Mouse (Mus musculus): ENCODE measurements around the gene Cfap300. TPM values are rescaled to one million over a fixed set of nuclear protein-coding genes. Genes with fewer than 3 reads are reported as not detected.

Cfap300 gene
- polyA plus RNA-seq, 1 experiment, result 6.8 TPM

GRCm38 (mm10) chr9:8032847-8033246 is 9.8 kb downstream of the Cfap300 start:
- Histone ChIP-seq H3K4me1 (ENCODE audit: control insufficient read depth, insufficient read depth, low read length) (no peaks in the 10 kb centered on the region), H3K27ac (ENCODE audit: insufficient read depth, low read length) (no peak overlapping the region), H3K4me3 (ENCODE audit: insufficient read depth, low read length) (no peak overlapping the region)
- TF ChIP-seq CTCF (IDR thresholded peaks at IDR 0.05; ENCODE audit: extremely low read depth, insufficient read depth, low read length), result no peak
- TF ChIP-seq POLR2A (IDR thresholded peaks at IDR 0.05; ENCODE audit: extremely low read depth, insufficient read depth, low read length), result no peak

DNA sequence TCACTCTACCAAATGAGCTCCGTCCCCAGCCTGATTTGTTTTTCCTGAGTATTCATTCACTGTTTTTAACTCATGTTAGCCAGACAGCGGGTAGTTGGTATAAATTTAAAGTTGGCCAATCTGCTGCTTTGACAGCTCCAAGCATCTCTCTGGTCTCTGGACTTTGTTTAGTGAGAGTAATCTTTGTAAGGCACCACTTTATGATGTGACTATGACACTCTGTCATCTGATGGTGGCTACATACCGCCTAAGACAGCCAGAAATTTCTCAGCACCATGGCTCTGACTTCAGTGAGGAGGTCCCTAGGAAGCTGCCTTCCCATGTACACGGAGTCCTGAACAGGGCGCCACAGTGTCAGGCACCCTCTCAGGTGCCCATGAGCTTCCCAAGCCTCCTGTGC is 24.0 kb downstream of the Cfap300 start:
- Histone ChIP-seq H3K4me3 (ENCODE audit: insufficient read depth, low read length) (no peak overlapping the region), H3K4me1 (ENCODE audit: control insufficient read depth, insufficient read depth, low read length) (no peaks in the 10 kb centered on the region), H3K27ac (ENCODE audit: insufficient read depth, low read length) (no peak overlapping the region)
- TF ChIP-seq CTCF (IDR thresholded peaks at IDR 0.05; ENCODE audit: extremely low read depth, insufficient read depth, low read length) (no peak), POLR2A (IDR thresholded peaks at IDR 0.05; ENCODE audit: extremely low read depth, insufficient read depth, low read length) (no peak)

DNA sequence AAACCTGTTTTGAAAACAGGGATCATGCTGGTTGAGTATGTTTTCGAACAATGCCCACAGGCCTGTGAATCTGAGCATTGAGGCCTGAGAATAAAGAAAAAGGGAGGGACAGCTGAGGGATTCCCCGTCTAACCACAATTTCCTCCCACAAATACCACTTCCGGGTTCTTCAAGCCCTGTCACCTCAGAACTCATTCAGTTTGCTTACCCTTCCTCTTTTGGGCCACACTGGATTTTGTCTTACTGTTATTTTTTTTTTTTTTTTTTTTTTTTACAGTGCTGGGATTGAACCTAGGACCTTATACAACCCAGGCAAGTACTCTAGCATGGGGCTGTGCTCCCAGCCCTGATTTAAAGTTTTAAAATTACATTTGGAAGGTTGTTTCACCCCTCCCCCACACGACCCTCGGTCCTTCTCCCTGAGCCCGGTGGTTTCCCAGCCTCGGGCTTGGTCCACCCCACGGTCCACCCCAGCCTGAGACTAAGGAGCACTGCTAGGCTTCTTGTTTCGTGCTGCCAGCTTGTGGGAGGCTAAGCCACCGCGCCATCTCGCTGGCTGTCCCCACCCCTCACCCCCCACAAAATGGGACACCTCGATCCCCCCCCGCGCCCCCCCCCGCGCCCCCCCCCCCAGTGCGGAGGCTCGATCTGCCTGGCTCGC is 25.2 kb downstream of the Cfap300 start:
- TF ChIP-seq POLR2A (IDR thresholded peaks at IDR 0.05; ENCODE audit: extremely low read depth, insufficient read depth, low read length) (no peak), CTCF (IDR thresholded peaks at IDR 0.05; ENCODE audit: extremely low read depth, insufficient read depth, low read length) (no peak)
- no peaks in the 10 kb centered on the region for H3K4me1 ChIP-seq (ENCODE audit: control insufficient read depth, insufficient read depth, low read length)
- H3K4me3 ChIP-seq (ENCODE audit: insufficient read depth, low read length), result no peak overlapping the region
- no peak overlapping the region for H3K27ac ChIP-seq (ENCODE audit: insufficient read depth, low read length)

DNA sequence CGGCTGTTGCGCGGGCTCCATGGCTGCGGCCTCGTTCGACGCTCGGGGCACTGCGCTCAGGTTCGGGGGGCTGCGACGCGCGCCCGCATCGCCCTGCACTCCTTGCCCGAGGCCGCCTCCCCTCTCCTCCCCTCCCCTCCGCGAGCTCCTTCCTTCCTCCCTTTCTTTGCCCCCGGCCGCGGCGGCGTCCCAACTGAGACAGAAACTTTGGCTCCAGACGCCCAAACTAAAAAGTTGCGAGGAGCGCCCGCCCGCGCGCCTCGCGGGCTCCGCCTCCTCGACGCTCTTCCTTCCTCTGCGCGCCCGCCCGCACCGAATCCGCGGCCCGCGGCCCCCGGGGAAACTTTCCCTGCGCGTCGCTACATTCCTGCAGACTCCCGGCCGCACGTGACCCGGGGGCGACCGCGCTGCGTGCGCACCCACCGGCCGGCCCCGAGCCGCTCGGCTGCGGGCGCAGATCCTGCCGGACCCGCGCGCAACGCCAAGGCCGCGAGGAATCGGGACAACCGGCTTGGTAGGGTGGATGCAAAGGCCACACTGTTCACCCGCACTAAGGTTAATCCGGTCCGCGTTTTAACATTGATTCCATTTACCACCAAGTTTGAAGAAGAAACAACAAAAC is 38.1 kb downstream of the Cfap300 start, which contains the start of gene Yap1:
Gene Yap1 (minus strand): TSS at position 227 of the 622 bp plus-strand sequence.
- peaks cover 1% of the 10 kb centered on the region; the same call in 1 of the 2 replicates for H3K4me1 ChIP-seq (ENCODE audit: control insufficient read depth, insufficient read depth, low read length)
- no peak within 1 kb of the TSS for H3K27ac ChIP-seq (ENCODE audit: insufficient read depth, low read length)
- TF ChIP-seq CTCF (IDR thresholded peaks at IDR 0.05; ENCODE audit: extremely low read depth, insufficient read depth, low read length) (no peak), POLR2A (IDR thresholded peaks at IDR 0.05; ENCODE audit: extremely low read depth, insufficient read depth, low read length) (no peak)
- peak within 1 kb of the TSS; percentile 83 for H3K4me3 ChIP-seq (ENCODE audit: insufficient read depth, low read length)

GRCm38 (mm10) chr9:8003301-8004271 is 39.0 kb downstream of the Cfap300 start:
- peak overlapping the region; percentile 83 for H3K4me3 ChIP-seq (ENCODE audit: insufficient read depth, low read length)
- TF ChIP-seq POLR2A (IDR thresholded peaks at IDR 0.05; ENCODE audit: extremely low read depth, insufficient read depth, low read length), result no peak
- no peak for TF ChIP-seq CTCF (IDR thresholded peaks at IDR 0.05; ENCODE audit: extremely low read depth, insufficient read depth, low read length)
- no peak overlapping the region for H3K27ac ChIP-seq (ENCODE audit: insufficient read depth, low read length)
- peaks cover 1% of the 10 kb centered on the region; the same call in 1 of the 2 replicates for H3K4me1 ChIP-seq (ENCODE audit: control insufficient read depth, insufficient read depth, low read length)

DNA sequence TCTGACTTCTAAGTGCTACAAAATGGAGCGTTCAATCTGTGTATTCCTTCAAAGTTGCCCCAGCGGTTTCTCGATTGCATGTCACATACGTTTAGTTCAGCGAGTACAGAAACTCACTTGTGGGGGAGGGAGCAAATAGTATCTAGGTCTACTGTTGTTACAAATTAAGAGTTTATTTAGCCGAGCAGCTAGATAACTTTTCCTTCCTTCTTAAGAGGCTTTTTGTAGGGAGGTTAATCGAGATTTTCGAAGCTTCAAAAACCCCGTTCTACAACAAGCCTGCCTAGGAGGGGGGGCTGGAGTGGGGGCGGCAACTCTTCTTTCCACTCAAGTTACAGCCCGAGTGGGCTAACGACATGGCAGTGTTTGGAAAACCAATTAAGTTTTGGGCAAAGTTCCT is 39.8 kb downstream of the Cfap300 start:
- Histone ChIP-seq H3K4me1 (ENCODE audit: control insufficient read depth, insufficient read depth, low read length) (peaks cover 1% of the 10 kb centered on the region; the same call in 1 of the 2 replicates), H3K4me3 (ENCODE audit: insufficient read depth, low read length) (peak overlapping the region; percentile 83), H3K27ac (ENCODE audit: insufficient read depth, low read length) (no peak overlapping the region)
- no peak for TF ChIP-seq POLR2A (IDR thresholded peaks at IDR 0.05; ENCODE audit: extremely low read depth, insufficient read depth, low read length)

GRCm38 (mm10) chr9:8001352-8001751 is 41.3 kb downstream of the Cfap300 start:
- no peak for TF ChIP-seq CTCF (IDR thresholded peaks at IDR 0.05; ENCODE audit: extremely low read depth, insufficient read depth, low read length)
- no peak for TF ChIP-seq POLR2A (IDR thresholded peaks at IDR 0.05; ENCODE audit: extremely low read depth, insufficient read depth, low read length)
- Histone ChIP-seq H3K27ac (ENCODE audit: insufficient read depth, low read length) (no peak overlapping the region), H3K4me3 (ENCODE audit: insufficient read depth, low read length) (no peak overlapping the region), H3K4me1 (ENCODE audit: control insufficient read depth, insufficient read depth, low read length) (peaks cover 1% of the 10 kb centered on the region; the same call in 1 of the 2 replicates)

GRCm38 (mm10) chr9:7994275-7994674 is 48.3 kb downstream of the Cfap300 start:
- Histone ChIP-seq H3K27ac (ENCODE audit: insufficient read depth, low read length) (no peak overlapping the region), H3K4me1 (ENCODE audit: control insufficient read depth, insufficient read depth, low read length) (no peaks in the 10 kb centered on the region), H3K4me3 (ENCODE audit: insufficient read depth, low read length) (no peak overlapping the region)
- TF ChIP-seq CTCF (IDR thresholded peaks at IDR 0.05; ENCODE audit: extremely low read depth, insufficient read depth, low read length) (no peak), POLR2A (IDR thresholded peaks at IDR 0.05; ENCODE audit: extremely low read depth, insufficient read depth, low read length) (no peak)

DNA sequence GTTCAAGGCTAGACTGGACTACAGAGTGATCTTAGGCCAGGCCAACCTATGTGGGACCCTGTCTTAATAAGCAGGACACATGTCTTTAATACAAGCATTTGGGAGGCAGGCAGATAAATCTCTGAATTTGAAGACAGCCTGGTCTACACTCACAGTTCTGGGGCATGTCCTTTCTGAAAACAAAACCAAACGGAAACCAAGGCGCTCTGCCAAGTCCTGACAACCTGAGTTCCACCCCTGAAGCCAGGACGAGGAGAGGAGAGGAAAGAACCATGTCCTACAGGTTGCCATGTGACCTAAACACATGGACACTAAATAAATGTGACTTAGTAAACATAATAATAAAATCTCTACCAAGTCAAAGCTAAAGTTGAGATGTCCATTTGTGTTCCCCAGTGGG is 50.0 kb downstream of the Cfap300 start:
- Histone ChIP-seq H3K4me3 (ENCODE audit: insufficient read depth, low read length) (no peak overlapping the region), H3K27ac (ENCODE audit: insufficient read depth, low read length) (no peak overlapping the region), H3K4me1 (ENCODE audit: control insufficient read depth, insufficient read depth, low read length) (no peaks in the 10 kb centered on the region)
- TF ChIP-seq POLR2A (IDR thresholded peaks at IDR 0.05; ENCODE audit: extremely low read depth, insufficient read depth, low read length) (no peak), CTCF (IDR thresholded peaks at IDR 0.05; ENCODE audit: extremely low read depth, insufficient read depth, low read length) (no peak)

All from cortical plate, adult 2 months (tissue).